Mouse (Mus musculus) heart, embryonic 16.5 days (tissue): ENCODE measurements around the gene Zfp618. TPM values are rescaled to one million over a fixed set of nuclear protein-coding genes. Genes with fewer than 3 reads are reported as not detected.

Source experiments
- ATAC-seq: fragments of 200-750 bp; cut with Nextera tagmentation; replicated peaks from 2 replicates; pipeline ENCODE4 v1.8.0; 2017; ENCODE audit warnings: moderate number of reproducible peaks; ENCODE audit not compliant: insufficient read depth, low FRiP score; ENCODE audit errors: extremely low read depth
- H3K27ac ChIP-seq: fragments of 300-500 bp; sonication (generic); 2 replicates; pipeline ENCODE4 v1.5.1; 2014; ENCODE audit warnings: mild to moderate bottlenecking, low read length, control low read depth, moderate library complexity
- H3K27me3 ChIP-seq: fragments of 300-500 bp; sonication (generic); 2 replicates; pipeline ENCODE4 v1.6.1; 2014; ENCODE audit warnings: low read length, mixed read lengths; ENCODE audit not compliant: control insufficient read depth, insufficient read depth
- H3K36me3 ChIP-seq: fragments of 300-500 bp; sonication (generic); 2 replicates; pipeline ENCODE4 v1.6.1; 2014; ENCODE audit not compliant: control insufficient read depth, insufficient read depth
- H3K4me1 ChIP-seq: fragments of 300-500 bp; sonication (generic); 2 replicates; pipeline ENCODE4 v1.6.1; 2014; ENCODE audit warnings: low read length, mixed read lengths; ENCODE audit not compliant: control insufficient read depth, insufficient read depth
- H3K4me2 ChIP-seq: fragments of 300-500 bp; sonication (generic); 2 replicates; pipeline ENCODE4 v1.6.1; 2014; ENCODE audit warnings: low read depth, mild to moderate bottlenecking, control low read depth, low read length
- H3K4me3 ChIP-seq: fragments of 300-500 bp; sonication (generic); 2 replicates; pipeline ENCODE4 v1.5.1; 2014; ENCODE audit warnings: mild to moderate bottlenecking, control low read depth, low read length
- H3K9ac ChIP-seq: fragments of 300-500 bp; sonication (generic); 2 replicates; pipeline ENCODE4 v1.6.1; 2014; ENCODE audit warnings: low read length, control low read depth
- H3K9me3 ChIP-seq: fragments of 300-500 bp; sonication (generic); replicated peaks from 2 replicates; pipeline ENCODE4 v1.6.1; 2016; ENCODE audit warnings: low read length; ENCODE audit not compliant: control insufficient read depth
- WGBS: fragments of 180-500 bp; shearing (Covaris S2); extraction: QIAGEN DNeasy Blood & Tissue Kit; methylation state at CpG from one replicate; pipeline ENCODE4 v1.1.7; 2014; 5-methylcytosine and 5-hydroxymethylcytosine counted together
- polyA plus RNA-seq: library from polyadenylated mRNA; unstranded; fragments of >200 nt; fragmentation: Nextera tagmentation; extraction: Ambion mirVana; gene quantifications from 2 replicates; pipeline ENCODE4 v1.2.1, GENCODE M21; 2015

Zfp618 gene
- polyA plus RNA-seq, 1 experiment from 2014 or later, result 12.5 TPM

GRCm38 (mm10) chr4:63129891-63130624, 164.7 kb downstream of the Zfp618 start:
- no peaks in the 10 kb centered on the region for H3K27me3 ChIP-seq
- no peak overlapping the region for H3K4me3 ChIP-seq
- no peaks in the 10 kb centered on the region for H3K9me3 ChIP-seq
- no peaks in the 10 kb centered on the region for H3K4me1 ChIP-seq
- peaks cover 11% of the 10 kb centered on the region; the same call in 1 of the 2 replicates for H3K36me3 ChIP-seq
- no peak overlapping the region for H3K9ac ChIP-seq
- no peak overlapping the region for H3K4me2 ChIP-seq
- H3K27ac ChIP-seq, result no peak overlapping the region
- no peak for ATAC-seq
- 82% methylated on average over 5 of the region's 5 CpGs for WGBS

- H3K4me3 ChIP-seq, result no peak overlapping the region
- H3K9me3 ChIP-seq, result peaks cover 4% of the 10 kb centered on the region
- no peak for ATAC-seq
- no peak overlapping the region for H3K9ac ChIP-seq
- H3K27me3 ChIP-seq, result peaks cover 2% of the 10 kb centered on the region
- no peak overlapping the region for H3K27ac ChIP-seq
- no peak overlapping the region for H3K4me2 ChIP-seq
- WGBS, result 94% methylated on average over 6 of the region's 6 CpGs
- no peaks in the 10 kb centered on the region for H3K36me3 ChIP-seq
- H3K4me1 ChIP-seq, result no peaks in the 10 kb centered on the region
Measured at GRCm38 (mm10) chr4:63147268-63147667, 181.9 kb downstream of the Zfp618 start.

- no peaks in the 10 kb centered on the region for H3K4me1 ChIP-seq
- no peaks in the 10 kb centered on the region for H3K36me3 ChIP-seq
- H3K9me3 ChIP-seq, result peaks cover 4% of the 10 kb centered on the region
- H3K9ac ChIP-seq, result no peak overlapping the region
- ATAC-seq, result no peak
- peaks cover 2% of the 10 kb centered on the region for H3K27me3 ChIP-seq
- no peak overlapping the region for H3K27ac ChIP-seq
- WGBS, result 85% methylated on average over 6 of the region's 6 CpGs
- H3K4me2 ChIP-seq, result no peak overlapping the region
- H3K4me3 ChIP-seq, result no peak overlapping the region
Measured at GRCm38 (mm10) chr4:63151127-63151526, 185.8 kb downstream of the Zfp618 start.

- Histone ChIP-seq H3K9ac (no peak overlapping the region), H3K27me3 (peaks cover 2% of the 10 kb centered on the region), H3K27ac (no peak overlapping the region), H3K4me1 (no peaks in the 10 kb centered on the region), H3K9me3 (no peaks in the 10 kb centered on the region), H3K4me2 (no peak overlapping the region), H3K4me3 (no peak overlapping the region), H3K36me3 (no peaks in the 10 kb centered on the region)
- ATAC-seq, result no peak
- WGBS, result 40% methylated on average over 4 of the region's 4 CpGs
Measured at GRCm38 (mm10) chr4:63154028-63154427, 188.7 kb downstream of the Zfp618 start.

- Histone ChIP-seq H3K36me3 (no peaks in the 10 kb centered on the region), H3K9me3 (no peaks in the 10 kb centered on the region), H3K4me3 (no peak within 1 kb of the TSS), H3K27me3 (peaks cover 2% of the 10 kb centered on the region), H3K9ac (no peak within 1 kb of the TSS), H3K4me2 (no peak within 1 kb of the TSS), H3K4me1 (no peaks in the 10 kb centered on the region), H3K27ac (no peak within 1 kb of the TSS)
- no peak for ATAC-seq
- WGBS, result 62% methylated on average over 5 of the region's 5 CpGs
Measured at GRCm38 (mm10) chr4:63154699-63155098, 189.3 kb downstream of the Zfp618 start, which contains the start of gene Ambp. Gene Ambp, minus strand, starts transcription at chr4:63154799.

GRCm38 (mm10) chr4:63155596-63155995, 190.2 kb downstream of the Zfp618 start:
- Histone ChIP-seq H3K27ac (no peak overlapping the region), H3K9me3 (no peaks in the 10 kb centered on the region), H3K27me3 (no peaks in the 10 kb centered on the region), H3K4me2 (no peak overlapping the region), H3K4me3 (no peak overlapping the region), H3K9ac (no peak overlapping the region), H3K36me3 (no peaks in the 10 kb centered on the region), H3K4me1 (no peaks in the 10 kb centered on the region)
- WGBS, result 43% methylated on average over 2 of the region's 2 CpGs
- ATAC-seq, result no peak

- 58% methylated on average over 8 of the region's 8 CpGs for WGBS
- no peak overlapping the region for H3K27ac ChIP-seq
Measured at GRCm38 (mm10) chr4:63156726-63157634, 191.6 kb downstream of the Zfp618 start.

GRCm38 (mm10) chr4:63158192-63158591, 192.8 kb downstream of the Zfp618 start:
- Histone ChIP-seq H3K36me3 (no peaks in the 10 kb centered on the region), H3K4me1 (no peaks in the 10 kb centered on the region), H3K27ac (no peak overlapping the region), H3K27me3 (no peaks in the 10 kb centered on the region), H3K9ac (no peak overlapping the region), H3K9me3 (no peaks in the 10 kb centered on the region), H3K4me2 (no peak overlapping the region), H3K4me3 (no peak overlapping the region)
- 86% methylated on average over 7 of the region's 7 CpGs for WGBS
- ATAC-seq, result no peak

More at GRCm38 (mm10) chr4:63156726-63157634, 191.6 kb downstream of the Zfp618 start:
- Histone ChIP-seq H3K4me1 (no peaks in the 10 kb centered on the region), H3K9me3 (no peaks in the 10 kb centered on the region), H3K27me3 (no peaks in the 10 kb centered on the region), H3K4me3 (no peak overlapping the region), H3K36me3 (no peaks in the 10 kb centered on the region), H3K4me2 (no peak overlapping the region), H3K9ac (no peak overlapping the region)
- ATAC-seq, result no peak
